Mouse (Mus musculus): ENCODE data around the gene Ezr. TPM values are rescaled to one million over a fixed set of nuclear protein-coding genes. Genes with fewer than 3 reads are reported as not detected.
"Not testable (repeated sequence)": the region's sequence is repeated elsewhere in the genome, so short reads cannot be mapped to it uniquely, and the experiment has no call there.

Ezr gene
- polyA plus RNA-seq, 1 experiment from 2014 or later: 74.3 TPM

DNA sequence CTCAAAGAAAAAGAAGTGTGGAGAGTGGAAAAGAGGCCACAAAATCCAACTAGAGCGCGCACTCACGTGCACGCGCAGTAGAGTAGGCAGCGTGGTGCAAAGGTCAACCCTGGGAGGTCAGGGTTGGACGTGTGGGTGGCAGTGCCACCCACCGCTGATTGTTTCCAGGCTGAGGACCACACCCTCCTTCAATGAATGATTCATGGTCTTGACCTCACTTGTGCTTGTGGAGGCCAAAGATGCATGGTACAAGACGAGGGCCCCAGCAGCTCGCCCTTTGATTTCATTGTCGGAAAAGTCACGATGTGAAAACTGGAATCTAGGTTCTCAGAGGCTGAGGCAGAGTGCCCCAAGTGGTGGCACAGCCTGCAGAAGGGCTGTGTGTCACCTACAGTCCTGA lies 51.0 kb downstream of the Ezr start:
- H3K27ac ChIP-seq (ENCODE audit: low read depth, low read length): no peak overlapping the region
- no peak for DNase-seq (ENCODE audit: low spot score)

DNA sequence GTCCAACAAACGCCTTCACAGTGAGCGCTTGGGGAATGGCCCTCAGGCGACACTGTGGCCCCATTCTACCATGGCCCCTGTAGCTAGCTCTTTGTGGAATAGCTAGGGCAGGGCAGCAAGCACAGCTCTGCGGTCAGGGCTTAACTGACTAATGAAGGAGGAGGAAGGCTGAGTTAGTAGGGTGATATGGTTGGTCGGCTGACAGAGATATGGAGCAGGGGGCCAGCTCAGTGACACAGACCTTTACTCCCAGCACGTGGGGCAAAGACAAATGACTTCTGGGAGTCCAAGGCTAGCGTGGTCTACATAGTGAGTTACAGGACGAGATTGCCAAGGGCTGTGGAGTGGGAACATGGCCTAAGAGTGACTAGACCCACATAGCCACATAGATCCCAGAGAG lies 51.5 kb downstream of the Ezr start:
- ATAC-seq (ENCODE audit: insufficient read depth, low FRiP score, low TSS enrichment): no peak
- Histone ChIP-seq H3K4me3 (ENCODE audit: low read depth, low read length) (no peak overlapping the region), H3K27me3 (ENCODE audit: control insufficient read depth, insufficient read depth, low read length) (no peaks in the 10 kb centered on the region), H3K4me2 (ENCODE audit: low read depth) (no peak overlapping the region), H3K27ac (ENCODE audit: low read depth, low read length) (no peak overlapping the region), H3K9me3 (ENCODE audit: control insufficient read depth, low read length) (no peaks in the 10 kb centered on the region), H3K4me1 (ENCODE audit: control insufficient read depth, insufficient read depth, low read length) (no peaks in the 10 kb centered on the region), H3K36me3 (ENCODE audit: control insufficient read depth, insufficient read depth, low read length) (no peaks in the 10 kb centered on the region), H3K9ac (ENCODE audit: low read length) (no peak overlapping the region)
- 82% methylated on average over 8 of the region's 8 CpGs for WGBS
- no peak for DNase-seq (ENCODE audit: low spot score)

More for the DNA sequence above, 51.0 kb downstream of the Ezr start:
- Histone ChIP-seq H3K27me3 (ENCODE audit: control insufficient read depth, insufficient read depth, low read length) (no peaks in the 10 kb centered on the region), H3K36me3 (ENCODE audit: control insufficient read depth, insufficient read depth, low read length) (no peaks in the 10 kb centered on the region), H3K4me3 (ENCODE audit: low read depth, low read length) (no peak overlapping the region), H3K4me2 (ENCODE audit: low read depth) (no peak overlapping the region), H3K9me3 (ENCODE audit: control insufficient read depth, low read length) (no peaks in the 10 kb centered on the region), H3K4me1 (ENCODE audit: control insufficient read depth, insufficient read depth, low read length) (0 out of 2 replicates have a peak, but pooled peaks cover under 1% of the 10 kb centered on the region), H3K9ac (ENCODE audit: low read length) (no peak overlapping the region)
- WGBS: 80% methylated on average over 12 of the region's 12 CpGs
- ATAC-seq (ENCODE audit: insufficient read depth, low FRiP score, low TSS enrichment): no peak

DNA sequence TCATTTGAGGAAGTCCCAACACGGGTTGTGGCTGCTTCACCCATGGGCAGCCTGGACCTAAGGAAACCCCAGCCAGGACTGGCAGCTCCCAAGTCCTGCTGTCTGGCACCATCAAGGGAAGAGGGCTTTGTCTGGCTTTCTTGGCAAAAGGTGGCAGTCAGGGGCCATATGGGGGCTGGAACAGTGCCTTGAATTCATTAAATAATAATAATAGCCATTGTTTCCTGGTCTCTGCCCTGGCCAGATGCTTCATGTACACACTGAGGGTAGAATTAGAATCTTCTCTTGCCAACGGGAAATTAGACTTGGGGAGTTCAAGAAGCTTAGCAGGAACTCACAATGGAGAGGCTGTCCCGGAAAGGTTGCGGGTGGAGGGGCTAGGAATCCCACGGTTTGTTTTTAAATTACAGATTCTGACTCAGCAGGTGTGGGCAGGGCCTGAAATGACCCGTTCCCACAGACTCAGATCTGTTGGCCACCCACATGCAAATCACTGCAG lies 53.3 kb downstream of the Ezr start:
- H3K9ac ChIP-seq (ENCODE audit: low read length): no peak overlapping the region
- DNase-seq (ENCODE audit: low spot score) (no peak), ATAC-seq (ENCODE audit: insufficient read depth, low FRiP score, low TSS enrichment) (no peak)
- no peaks in the 10 kb centered on the region for H3K4me1 ChIP-seq (ENCODE audit: control insufficient read depth, insufficient read depth, low read length)
- H3K27ac ChIP-seq (ENCODE audit: low read depth, low read length): no peak overlapping the region
- H3K4me3 ChIP-seq (ENCODE audit: low read depth, low read length): no peak overlapping the region
- H3K4me2 ChIP-seq (ENCODE audit: low read depth): no peak overlapping the region
- no peaks in the 10 kb centered on the region for H3K9me3 ChIP-seq (ENCODE audit: control insufficient read depth, low read length)
- H3K27me3 ChIP-seq (ENCODE audit: control insufficient read depth, insufficient read depth, low read length): no peaks in the 10 kb centered on the region
- WGBS: 28% methylated on average over 6 of the region's 6 CpGs
- H3K36me3 ChIP-seq (ENCODE audit: control insufficient read depth, insufficient read depth, low read length): no peaks in the 10 kb centered on the region

DNA sequence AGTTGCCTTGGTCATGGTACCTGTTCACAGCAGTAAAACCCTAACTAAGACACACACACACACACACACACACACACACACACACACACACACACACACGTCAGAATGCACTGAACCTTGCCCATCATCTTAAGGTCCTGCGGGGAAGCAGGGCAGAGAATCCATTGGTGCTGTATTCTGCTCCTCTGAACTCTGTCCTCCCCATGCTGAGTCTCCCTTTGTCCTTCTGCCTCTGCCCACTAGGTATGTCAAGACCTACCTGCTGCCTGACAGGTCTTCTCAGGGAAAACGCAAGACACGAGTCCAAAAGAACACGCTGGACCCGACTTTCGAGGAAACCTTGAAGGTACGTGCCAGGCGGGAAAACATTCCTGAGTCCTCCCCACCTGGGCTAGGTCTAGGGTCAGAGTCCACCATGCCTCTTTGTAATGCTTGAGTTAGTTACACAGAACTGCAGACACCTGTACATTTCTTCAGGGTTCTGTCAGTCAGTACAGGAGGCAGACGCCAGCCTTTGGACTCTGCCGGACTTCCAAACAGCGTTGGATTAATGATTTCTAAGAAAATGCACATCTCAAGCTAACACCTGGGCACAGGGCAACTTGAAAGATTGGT lies 54.5 kb downstream of the Ezr start:
- ATAC-seq (ENCODE audit: insufficient read depth, low FRiP score, low TSS enrichment): no peak
- Histone ChIP-seq H3K9ac (ENCODE audit: low read length) (no peak overlapping the region), H3K9me3 (ENCODE audit: control insufficient read depth, low read length) (no peaks in the 10 kb centered on the region), H3K4me2 (ENCODE audit: low read depth) (no peak overlapping the region), H3K27ac (ENCODE audit: low read depth, low read length) (no peak overlapping the region), H3K27me3 (ENCODE audit: control insufficient read depth, insufficient read depth, low read length) (no peaks in the 10 kb centered on the region), H3K4me3 (ENCODE audit: low read depth, low read length) (no peak overlapping the region), H3K36me3 (ENCODE audit: control insufficient read depth, insufficient read depth, low read length) (no peaks in the 10 kb centered on the region), H3K4me1 (ENCODE audit: control insufficient read depth, insufficient read depth, low read length) (no peaks in the 10 kb centered on the region)
- no peak for DNase-seq (ENCODE audit: low spot score)
- WGBS: 94% methylated on average over 12 of the region's 12 CpGs

DNA sequence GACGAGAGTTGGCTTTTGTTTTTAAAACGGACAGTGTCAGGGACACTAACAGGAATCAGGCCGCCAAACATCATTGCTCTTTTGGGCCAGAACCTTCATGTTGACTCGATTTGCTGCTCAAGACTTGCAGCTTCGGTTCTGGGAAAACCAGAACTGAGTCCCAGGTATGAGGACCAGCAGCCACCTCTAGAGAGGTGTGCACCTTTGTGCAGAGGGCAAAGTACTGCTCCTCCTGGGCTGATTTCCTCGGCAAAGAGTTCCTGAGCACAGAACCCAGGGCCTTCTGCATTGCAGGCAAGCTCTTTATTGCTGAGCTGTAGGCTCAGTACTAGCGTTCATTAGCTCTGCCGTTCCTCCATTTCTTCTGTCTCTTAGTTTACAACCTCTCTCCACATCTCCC lies 68.6 kb downstream of the Ezr start:
- not testable (repeated sequence) for H3K9me3 ChIP-seq (ENCODE audit: control insufficient read depth, low read length); ATAC-seq (ENCODE audit: insufficient read depth, low FRiP score, low TSS enrichment); DNase-seq (ENCODE audit: low spot score); H3K4me3 ChIP-seq (ENCODE audit: low read depth, low read length); H3K27me3 ChIP-seq (ENCODE audit: control insufficient read depth, insufficient read depth, low read length); H3K36me3 ChIP-seq (ENCODE audit: control insufficient read depth, insufficient read depth, low read length); H3K4me1 ChIP-seq (ENCODE audit: control insufficient read depth, insufficient read depth, low read length); H3K4me2 ChIP-seq (ENCODE audit: low read depth); H3K27ac ChIP-seq (ENCODE audit: low read depth, low read length); H3K9ac ChIP-seq (ENCODE audit: low read length)
- 87% methylated on average over 6 of the region's 8 CpGs for WGBS

DNA sequence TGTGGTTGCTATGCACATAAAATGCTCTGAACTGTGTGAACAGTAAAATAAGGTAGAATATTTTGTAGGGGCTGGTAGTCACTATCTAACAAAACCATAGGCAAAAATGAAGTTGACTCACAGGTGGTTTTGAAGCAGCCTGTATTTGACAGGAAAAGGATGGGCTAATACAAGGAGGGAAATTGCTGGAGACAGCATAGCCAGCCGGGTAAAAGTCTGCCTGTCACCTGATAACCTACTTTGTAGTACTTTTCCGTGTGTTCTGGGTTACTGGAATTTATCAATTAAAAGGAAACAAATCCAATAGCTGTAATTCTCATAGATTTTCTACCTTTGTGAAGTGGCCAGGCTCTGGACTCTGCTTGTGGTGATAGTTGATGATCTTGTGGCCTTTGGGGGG lies 69.1 kb downstream of the Ezr start:
- 94% methylated on average over 2 of the region's 2 CpGs for WGBS
- H3K27ac ChIP-seq (ENCODE audit: low read depth, low read length); H3K9me3 ChIP-seq (ENCODE audit: control insufficient read depth, low read length); H3K27me3 ChIP-seq (ENCODE audit: control insufficient read depth, insufficient read depth, low read length); H3K4me1 ChIP-seq (ENCODE audit: control insufficient read depth, insufficient read depth, low read length); H3K9ac ChIP-seq (ENCODE audit: low read length); H3K4me3 ChIP-seq (ENCODE audit: low read depth, low read length); ATAC-seq (ENCODE audit: insufficient read depth, low FRiP score, low TSS enrichment); DNase-seq (ENCODE audit: low spot score); H3K4me2 ChIP-seq (ENCODE audit: low read depth); H3K36me3 ChIP-seq (ENCODE audit: control insufficient read depth, insufficient read depth, low read length): not testable (repeated sequence)

DNA sequence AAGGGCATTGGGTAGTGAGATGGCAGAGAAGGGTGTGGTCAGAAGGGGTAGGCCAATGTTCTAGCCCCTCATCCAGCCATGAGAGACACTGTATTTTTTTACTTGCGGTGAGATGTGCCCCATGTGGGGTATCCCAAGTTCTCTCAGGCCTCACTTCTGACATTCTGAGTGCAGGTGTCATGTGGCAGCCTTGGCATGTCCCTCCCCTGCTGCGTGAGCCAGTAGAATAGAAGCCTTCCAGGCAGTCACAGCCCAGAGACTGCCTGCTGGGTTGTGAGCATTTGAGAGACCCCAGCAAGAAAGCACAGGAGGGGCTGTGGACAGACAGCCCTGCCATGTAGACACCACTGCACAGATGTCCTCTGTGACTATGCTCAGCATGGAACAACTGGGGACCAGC lies 74.4 kb downstream of the Ezr start:
- not testable (repeated sequence) for H3K27ac ChIP-seq (ENCODE audit: low read depth, low read length); H3K36me3 ChIP-seq (ENCODE audit: control insufficient read depth, insufficient read depth, low read length); H3K4me2 ChIP-seq (ENCODE audit: low read depth); H3K9ac ChIP-seq (ENCODE audit: low read length); H3K9me3 ChIP-seq (ENCODE audit: control insufficient read depth, low read length); DNase-seq (ENCODE audit: low spot score); ATAC-seq (ENCODE audit: insufficient read depth, low FRiP score, low TSS enrichment); H3K27me3 ChIP-seq (ENCODE audit: control insufficient read depth, insufficient read depth, low read length); H3K4me1 ChIP-seq (ENCODE audit: control insufficient read depth, insufficient read depth, low read length); H3K4me3 ChIP-seq (ENCODE audit: low read depth, low read length)
- 61% methylated on average over 2 of the region's 2 CpGs for WGBS

DNA sequence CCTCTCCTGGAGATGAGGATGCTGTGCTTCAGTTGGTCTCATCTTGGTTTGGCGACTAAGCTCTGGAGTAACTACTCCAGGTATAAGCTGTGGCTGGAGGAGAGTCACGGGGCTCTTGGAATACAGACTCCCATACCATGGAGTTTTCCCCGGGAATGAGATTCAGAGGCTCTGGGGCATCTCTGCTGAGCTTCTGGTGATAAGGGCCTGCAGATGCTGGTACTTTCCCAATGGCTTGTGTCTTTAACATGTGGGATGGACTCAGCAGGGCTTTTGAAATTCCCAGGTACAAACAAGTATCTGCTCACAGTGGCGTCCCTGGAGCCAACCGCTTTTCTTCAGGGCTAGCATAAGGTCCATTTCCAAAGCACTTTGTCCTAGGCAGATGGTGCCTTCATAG lies 75.2 kb downstream of the Ezr start:
- 94% methylated on average over 5 of the region's 5 CpGs for WGBS
- H3K9me3 ChIP-seq (ENCODE audit: control insufficient read depth, low read length); H3K27ac ChIP-seq (ENCODE audit: low read depth, low read length); H3K4me2 ChIP-seq (ENCODE audit: low read depth); H3K9ac ChIP-seq (ENCODE audit: low read length); H3K4me3 ChIP-seq (ENCODE audit: low read depth, low read length); H3K27me3 ChIP-seq (ENCODE audit: control insufficient read depth, insufficient read depth, low read length); DNase-seq (ENCODE audit: low spot score); H3K36me3 ChIP-seq (ENCODE audit: control insufficient read depth, insufficient read depth, low read length); ATAC-seq (ENCODE audit: insufficient read depth, low FRiP score, low TSS enrichment); H3K4me1 ChIP-seq (ENCODE audit: control insufficient read depth, insufficient read depth, low read length): not testable (repeated sequence)

DNA sequence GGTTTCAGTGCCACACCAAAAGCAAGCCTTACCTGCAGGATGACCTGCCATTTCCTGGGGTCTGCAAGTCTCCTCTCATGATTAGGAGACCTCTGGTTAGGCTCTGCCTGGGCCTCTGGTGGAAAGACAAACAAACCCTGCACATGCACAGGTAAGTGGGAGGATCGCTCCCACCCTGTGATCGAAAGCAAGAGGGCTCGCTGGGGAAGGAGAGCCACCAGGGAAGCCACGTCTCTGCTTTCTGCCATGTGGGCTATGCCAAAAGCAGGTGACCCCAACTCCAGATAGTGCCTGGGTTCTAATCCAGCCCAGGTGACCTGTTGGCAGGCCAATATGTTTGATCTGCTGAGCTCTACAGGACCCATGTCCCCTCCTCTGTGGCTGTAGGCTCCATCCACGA lies 76.1 kb downstream of the Ezr start:
- not testable (repeated sequence) for ATAC-seq (ENCODE audit: insufficient read depth, low FRiP score, low TSS enrichment); H3K9me3 ChIP-seq (ENCODE audit: control insufficient read depth, low read length); DNase-seq (ENCODE audit: low spot score); H3K9ac ChIP-seq (ENCODE audit: low read length); H3K27me3 ChIP-seq (ENCODE audit: control insufficient read depth, insufficient read depth, low read length); H3K27ac ChIP-seq (ENCODE audit: low read depth, low read length); H3K36me3 ChIP-seq (ENCODE audit: control insufficient read depth, insufficient read depth, low read length); H3K4me1 ChIP-seq (ENCODE audit: control insufficient read depth, insufficient read depth, low read length); H3K4me2 ChIP-seq (ENCODE audit: low read depth); H3K4me3 ChIP-seq (ENCODE audit: low read depth, low read length)
- WGBS: 90% methylated on average over 5 of the region's 5 CpGs

All from neural tube, embryonic 11.5 days (tissue).